Mouse (Mus musculus): ENCODE results near the gene Olfr1348. TPM values are rescaled to one million over a fixed set of nuclear protein-coding genes. Genes with fewer than 3 reads are reported as not detected.

Olfr1348 gene
- not detected for polyA plus RNA-seq (2017; shearing (Covaris generic))

GRCm38 (mm10) chr7:6508648-6509047, at the start of gene Olfr1348:
Gene Olfr1348 (minus strand): TSS chr7:6508748.

GRCm38 (mm10) chr7:6522850-6523249, 14.3 kb upstream of the Olfr1348 start, which contains the start of gene Olfr1349:
Gene Olfr1349 (minus strand): TSS chr7:6522950.

GRCm38 (mm10) chr7:6499655-6500054, 8.9 kb downstream of the Olfr1348 start, which contains the start of gene Olfr1347:
Gene Olfr1347 (minus strand): TSS chr7:6499755.

GRCm38 (mm10) chr7:6486841-6487240, 21.7 kb downstream of the Olfr1348 start, which contains the start of gene Olfr5:
Gene Olfr5 (minus strand): TSS chr7:6486941.

GRCm38 (mm10) chr7:6466951-6467350, 41.6 kb downstream of the Olfr1348 start, which contains the start of gene Olfr1346:
Gene Olfr1346 (plus strand): TSS chr7:6467101.

GRCm38 (mm10) chr7:6455868-6456267, 52.7 kb downstream of the Olfr1348 start, which contains the start of gene Olfr1336:
Gene Olfr1336 (plus strand): TSS chr7:6456168.

Other genes starting within 250 kb of the Olfr1348 start
- gene Zfp667, start 222.2 kb downstream of the Olfr1348 start, polyA plus RNA-seq (2017; shearing (Covaris generic)), result 8.0 TPM
- gene Zfp583, start 177.5 kb downstream of the Olfr1348 start, polyA plus RNA-seq (2017; shearing (Covaris generic)), result 2.2 TPM
- gene Gm3854, start 165.0 kb downstream of the Olfr1348 start, polyA plus RNA-seq (2017; shearing (Covaris generic)), result 0.65 TPM
- 5.0 TPM for gene Zfp78, start 145.5 kb downstream of the Olfr1348 start, polyA plus RNA-seq (2017; shearing (Covaris generic))
- 18.3 TPM for gene Zfp28, start 125.5 kb downstream of the Olfr1348 start, polyA plus RNA-seq (2017; shearing (Covaris generic))
- gene Smim17, start 110.0 kb downstream of the Olfr1348 start, polyA plus RNA-seq (2017; shearing (Covaris generic)), result not detected
- gene Gm20715, start 98.5 kb downstream of the Olfr1348 start, polyA plus RNA-seq (2017; shearing (Covaris generic)), result not detected
- gene Olfr1344, start 70.1 kb downstream of the Olfr1348 start, polyA plus RNA-seq (2017; shearing (Covaris generic)), result not detected
- 0.04 TPM for gene Olfr1336, start 52.6 kb downstream of the Olfr1348 start, polyA plus RNA-seq (2017; shearing (Covaris generic))
- gene Olfr1346, start 41.6 kb downstream of the Olfr1348 start, polyA plus RNA-seq (2017; shearing (Covaris generic)), result not detected
- gene Olfr5, start 21.8 kb downstream of the Olfr1348 start, polyA plus RNA-seq (2017; shearing (Covaris generic)), result not detected
- gene Olfr1347, start 9.0 kb downstream of the Olfr1348 start, polyA plus RNA-seq (2017; shearing (Covaris generic)), result not detected
- gene Olfr1349, start 14.2 kb upstream of the Olfr1348 start, polyA plus RNA-seq (2017; shearing (Covaris generic)), result not detected
- not detected for gene Olfr1350, start 56.1 kb upstream of the Olfr1348 start, polyA plus RNA-seq (2017; shearing (Covaris generic))
- gene Zim1, start 187.7 kb upstream of the Olfr1348 start, polyA plus RNA-seq (2017; shearing (Covaris generic)), result not detected
- gene Peg3, start 221.7 kb upstream of the Olfr1348 start, polyA plus RNA-seq (2017; shearing (Covaris generic)), result not detected
- gene Usp29, start 221.8 kb upstream of the Olfr1348 start, polyA plus RNA-seq (2017; shearing (Covaris generic)), result not detected